Mouse (Mus musculus): Measurements from ENCODE around the gene Unc5a. TPM values are rescaled to one million over a fixed set of nuclear protein-coding genes. Genes with fewer than 3 reads are reported as not detected.

The Unc5a gene
- polyA plus RNA-seq, 1 experiment from 2014 or later: 15.7 TPM

- Histone ChIP-seq H3K9me3 (no peaks in the 10 kb centered on the region), H3K9ac (no peak overlapping the region), H3K36me3 (replicated peaks) (no peaks in the 10 kb centered on the region), H3K4me2 (no peak overlapping the region), H3K27me3 (replicated peaks) (no peaks in the 10 kb centered on the region), H3K4me1 (peaks cover 53% of the 10 kb centered on the region), H3K27ac (no peak overlapping the region), H3K4me3 (no peak overlapping the region)
- no peak for ATAC-seq (replicated peaks)
- 51% methylated on average over 2 of the region's 2 CpGs for WGBS
These were observed 34.4 kb downstream of the Unc5a start for GRCm38 (mm10) chr13:54983614-54984013.

GRCm38 (mm10) chr13:54987405-54987804 is 38.2 kb downstream of the Unc5a start:
- 0 out of 2 replicates have a peak, but pooled peaks have one; percentile 13 for ATAC-seq (replicated peaks)
- Histone ChIP-seq H3K4me2 (no peak overlapping the region), H3K4me3 (no peak overlapping the region), H3K9me3 (no peaks in the 10 kb centered on the region), H3K27me3 (replicated peaks) (peaks cover 5% of the 10 kb centered on the region; the same call in 1 of the 2 replicates), H3K4me1 (peaks cover 23% of the 10 kb centered on the region), H3K36me3 (replicated peaks) (no peaks in the 10 kb centered on the region), H3K9ac (no peak overlapping the region), H3K27ac (no peak overlapping the region)
- 53% methylated on average over 9 of the region's 9 CpGs for WGBS

- Histone ChIP-seq H3K9ac (no peak overlapping the region), H3K9me3 (no peaks in the 10 kb centered on the region), H3K27ac (no peak overlapping the region), H3K4me2 (no peak overlapping the region), H3K4me3 (no peak overlapping the region), H3K36me3 (replicated peaks) (no peaks in the 10 kb centered on the region), H3K4me1 (peaks cover 21% of the 10 kb centered on the region), H3K27me3 (replicated peaks) (peaks cover 5% of the 10 kb centered on the region; the same call in 1 of the 2 replicates)
- no peak for ATAC-seq (replicated peaks)
- WGBS: 63% methylated on average over 7 of the region's 7 CpGs
These were observed 39.1 kb downstream of the Unc5a start for GRCm38 (mm10) chr13:54988181-54988760.

GRCm38 (mm10) chr13:54992215-54992614 is 43.0 kb downstream of the Unc5a start:
- no peak overlapping the region for H3K4me2 ChIP-seq
- 88% methylated on average over 7 of the region's 7 CpGs for WGBS
- H3K4me1 ChIP-seq: peaks cover 31% of the 10 kb centered on the region
- no peaks in the 10 kb centered on the region for H3K36me3 ChIP-seq (replicated peaks)
- H3K27ac ChIP-seq: no peak overlapping the region
- no peaks in the 10 kb centered on the region for H3K9me3 ChIP-seq
- no peak for ATAC-seq (replicated peaks)
- peaks cover 5% of the 10 kb centered on the region; the same call in 1 of the 2 replicates for H3K27me3 ChIP-seq (replicated peaks)
- no peak overlapping the region for H3K4me3 ChIP-seq
- H3K9ac ChIP-seq: no peak overlapping the region

- no peak overlapping the region for H3K4me2 ChIP-seq
- H3K27me3 ChIP-seq (replicated peaks): peaks cover 5% of the 10 kb centered on the region; the same call in 1 of the 2 replicates
- WGBS: 15% methylated on average over 4 of the region's 4 CpGs
- 0 out of 2 replicates have a peak, but pooled peaks cover under 1% of the 10 kb centered on the region for H3K36me3 ChIP-seq (replicated peaks)
- no peak overlapping the region for H3K4me3 ChIP-seq
- H3K9me3 ChIP-seq: no peaks in the 10 kb centered on the region
- H3K9ac ChIP-seq: no peak overlapping the region
- peak overlapping the region; percentile 31 for H3K27ac ChIP-seq
- H3K4me1 ChIP-seq: peaks cover 21% of the 10 kb centered on the region
- no peak for ATAC-seq (replicated peaks)
These were observed 45.4 kb downstream of the Unc5a start for GRCm38 (mm10) chr13:54994576-54994975.

GRCm38 (mm10) chr13:54995161-54995560 is 46.0 kb downstream of the Unc5a start:
- Histone ChIP-seq H3K27ac (no peak overlapping the region), H3K4me2 (no peak overlapping the region), H3K4me3 (no peak overlapping the region), H3K9me3 (no peaks in the 10 kb centered on the region), H3K36me3 (replicated peaks) (0 out of 2 replicates have a peak, but pooled peaks cover 6% of the 10 kb centered on the region), H3K4me1 (peaks cover 21% of the 10 kb centered on the region), H3K27me3 (replicated peaks) (peaks cover 5% of the 10 kb centered on the region; the same call in 1 of the 2 replicates), H3K9ac (no peak overlapping the region)
- 55% methylated on average over 6 of the region's 6 CpGs for WGBS
- no peak for ATAC-seq (replicated peaks)

- Histone ChIP-seq H3K27ac (no peak overlapping the region), H3K27me3 (replicated peaks) (no peaks in the 10 kb centered on the region), H3K4me3 (no peak overlapping the region), H3K4me2 (no peak overlapping the region), H3K4me1 (peaks cover 21% of the 10 kb centered on the region), H3K9me3 (no peaks in the 10 kb centered on the region), H3K9ac (no peak overlapping the region), H3K36me3 (replicated peaks) (0 out of 2 replicates have a peak, but pooled peaks cover 13% of the 10 kb centered on the region)
- ATAC-seq (replicated peaks): no peak
- 82% methylated on average over 8 of the region's 8 CpGs for WGBS
These were observed 48.4 kb downstream of the Unc5a start for GRCm38 (mm10) chr13:54997568-54997967.

GRCm38 (mm10) chr13:55000433-55000832 is 51.2 kb downstream of the Unc5a start:
- no peak for ATAC-seq (replicated peaks)
- H3K4me3 ChIP-seq: no peak overlapping the region
- peaks cover 6% of the 10 kb centered on the region for H3K4me1 ChIP-seq
- H3K9ac ChIP-seq: no peak overlapping the region
- H3K27me3 ChIP-seq (replicated peaks): peaks cover 4% of the 10 kb centered on the region; the same call in 1 of the 2 replicates
- no peaks in the 10 kb centered on the region for H3K9me3 ChIP-seq
- peaks cover 13% of the 10 kb centered on the region; the same call in 1 of the 2 replicates for H3K36me3 ChIP-seq (replicated peaks)
- 81% methylated on average over 10 of the region's 10 CpGs for WGBS
- H3K27ac ChIP-seq: no peak overlapping the region
- no peak overlapping the region for H3K4me2 ChIP-seq

- Histone ChIP-seq H3K9ac (no peak overlapping the region), H3K4me1 (peaks cover 13% of the 10 kb centered on the region; the same call in 1 of the 2 replicates), H3K36me3 (replicated peaks) (peaks cover 13% of the 10 kb centered on the region; the same call in 1 of the 2 replicates), H3K27ac (no peak overlapping the region), H3K9me3 (no peaks in the 10 kb centered on the region), H3K4me2 (no peak overlapping the region), H3K4me3 (no peak overlapping the region), H3K27me3 (replicated peaks) (peaks cover 4% of the 10 kb centered on the region; the same call in 1 of the 2 replicates)
- no peak for ATAC-seq (replicated peaks)
- WGBS: 83% methylated on average over 10 of the region's 10 CpGs
These were observed 52.9 kb downstream of the Unc5a start for GRCm38 (mm10) chr13:55002090-55002489.

GRCm38 (mm10) chr13:55004646-55005045 is 55.4 kb downstream of the Unc5a start:
- H3K27ac ChIP-seq: no peak overlapping the region
- peaks cover 4% of the 10 kb centered on the region; the same call in 1 of the 2 replicates for H3K27me3 ChIP-seq (replicated peaks)
- H3K4me1 ChIP-seq: peaks cover 35% of the 10 kb centered on the region
- 69% methylated on average over 11 of the region's 11 CpGs for WGBS
- no peak overlapping the region for H3K9ac ChIP-seq
- H3K4me3 ChIP-seq: no peak overlapping the region
- H3K4me2 ChIP-seq: no peak overlapping the region
- H3K9me3 ChIP-seq: no peaks in the 10 kb centered on the region
- ATAC-seq (replicated peaks): no peak
- peaks cover 12% of the 10 kb centered on the region; the same call in 1 of the 2 replicates for H3K36me3 ChIP-seq (replicated peaks)

- H3K4me2 ChIP-seq: no peak overlapping the region
- H3K27me3 ChIP-seq (replicated peaks): peaks cover 4% of the 10 kb centered on the region; the same call in 1 of the 2 replicates
- peaks cover 35% of the 10 kb centered on the region for H3K4me1 ChIP-seq
- H3K27ac ChIP-seq: no peak overlapping the region
- ATAC-seq (replicated peaks): no peak
- 71% methylated on average over 31 of the region's 31 CpGs for WGBS
- no peaks in the 10 kb centered on the region for H3K9me3 ChIP-seq
- no peak overlapping the region for H3K9ac ChIP-seq
- no peak overlapping the region for H3K4me3 ChIP-seq
- peaks cover 3% of the 10 kb centered on the region; the same call in 1 of the 2 replicates for H3K36me3 ChIP-seq (replicated peaks)
These were observed 56.6 kb downstream of the Unc5a start for GRCm38 (mm10) chr13:55005691-55006414.

GRCm38 (mm10) chr13:55006415-55006742 is 57.2 kb downstream of the Unc5a start:
- no peak for ATAC-seq (replicated peaks)
- no peak overlapping the region for H3K4me2 ChIP-seq
- H3K4me1 ChIP-seq: peaks cover 35% of the 10 kb centered on the region
- no peak overlapping the region for H3K4me3 ChIP-seq
- peaks cover 4% of the 10 kb centered on the region; the same call in 1 of the 2 replicates for H3K27me3 ChIP-seq (replicated peaks)
- H3K36me3 ChIP-seq (replicated peaks): no peaks in the 10 kb centered on the region; the same call in 1 of the 2 replicates
- no peak overlapping the region for H3K9ac ChIP-seq
- WGBS: 74% methylated on average over 7 of the region's 7 CpGs
- no peaks in the 10 kb centered on the region for H3K9me3 ChIP-seq
- H3K27ac ChIP-seq: no peak overlapping the region
